Mouse (Mus musculus) bone marrow macrophage, adult 2 months (primary cell): ENCODE results near the gene Adarb2. TPM values are rescaled to one million over a fixed set of nuclear protein-coding genes. Genes with fewer than 3 reads are reported as not detected.
"Not testable (repeated sequence)": the region's sequence is repeated elsewhere in the genome, so short reads cannot be mapped to it uniquely, and the experiment has no call there.

Experiments used
- H3K27ac ChIP-seq: 2 replicates; pipeline ENCODE4 v1.5.1; 2012; ENCODE audit warnings: low read depth, low read length; ENCODE audit not compliant: insufficient read depth
- H3K4me1 ChIP-seq: 2 replicates; pipeline ENCODE4 v1.6.1; 2012; ENCODE audit warnings: low read length; ENCODE audit not compliant: control insufficient read depth, insufficient read depth
- H3K4me3 ChIP-seq: 2 replicates; pipeline ENCODE4 v1.5.1; 2012; ENCODE audit warnings: mild to moderate bottlenecking, low read length, moderate library complexity; ENCODE audit not compliant: insufficient read depth
- CTCF ChIP-seq: IDR thresholded peaks from 2 replicates; pipeline ENCODE4 v1.5.1; 2012; ENCODE audit warnings: low read depth, mild to moderate bottlenecking, low read length, moderate library complexity
- POLR2A ChIP-seq: IDR thresholded peaks from 2 replicates; pipeline ENCODE4 v1.6.1; 2012; ENCODE audit warnings: mild to moderate bottlenecking, low read depth, low read length, borderline replicate concordance
- polyA plus RNA-seq: library from polyadenylated mRNA; stranded (reverse); fragments of >200 nt; gene quantifications from 2 replicates; pipeline ENCODE4 v1.2.4, GENCODE M21; 2012; ENCODE audit not compliant: missing spikeins, insufficient read depth, insufficient read length

Adarb2 gene
- polyA plus RNA-seq, 1 experiment, result not detected

GRCm38 (mm10) chr13:8570269-8570668, 367.6 kb downstream of the Adarb2 start:
- H3K4me3 ChIP-seq, result no peak overlapping the region
- no peaks in the 10 kb centered on the region for H3K4me1 ChIP-seq
- TF ChIP-seq CTCF (no peak), POLR2A (no peak)
- no peak overlapping the region for H3K27ac ChIP-seq

DNA sequence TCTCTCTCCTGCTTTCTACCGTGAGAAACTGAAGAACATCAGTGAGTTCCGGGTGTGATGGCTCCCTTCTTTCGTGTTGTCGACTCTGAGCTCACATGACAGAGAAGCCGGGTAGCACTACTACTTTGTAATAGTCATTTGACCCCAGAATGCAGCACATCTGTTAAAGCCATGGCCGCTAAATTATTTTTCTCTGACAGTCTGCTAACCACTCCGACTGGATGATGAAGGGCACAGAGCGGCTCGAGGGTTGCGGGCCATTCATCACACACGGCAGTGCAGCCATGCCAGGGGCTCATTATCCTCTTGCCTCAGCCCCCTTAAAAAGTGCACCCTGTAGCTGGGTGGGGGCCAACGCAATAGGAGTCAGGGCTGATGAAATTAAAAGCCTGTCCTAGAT, 371.2 kb downstream of the Adarb2 start:
- Histone ChIP-seq H3K4me3 (no peak overlapping the region), H3K27ac (no peak overlapping the region)
- TF ChIP-seq CTCF (no peak), POLR2A (no peak)

GRCm38 (mm10) chr13:8584257-8585005, 381.8 kb downstream of the Adarb2 start:
- Histone ChIP-seq H3K4me3 (no peak overlapping the region), H3K4me1 (no peaks in the 10 kb centered on the region), H3K27ac (no peak overlapping the region)
- TF ChIP-seq CTCF, result no peak
- TF ChIP-seq POLR2A, result no peak

More for the DNA sequence above, 371.2 kb downstream of the Adarb2 start:
- H3K4me1 ChIP-seq, result no peaks in the 10 kb centered on the region

GRCm38 (mm10) chr13:8587447-8587846, 384.8 kb downstream of the Adarb2 start:
- H3K27ac ChIP-seq, result no peak overlapping the region

GRCm38 (mm10) chr13:8590460-8590859, 387.8 kb downstream of the Adarb2 start:
- TF ChIP-seq POLR2A, result no peak
- H3K4me3 ChIP-seq, result no peak overlapping the region
- no peaks in the 10 kb centered on the region for H3K4me1 ChIP-seq

More at GRCm38 (mm10) chr13:8587447-8587846, 384.8 kb downstream of the Adarb2 start:
- TF ChIP-seq POLR2A (no peak), CTCF (no peak)
- H3K4me1 ChIP-seq, result no peaks in the 10 kb centered on the region
- no peak overlapping the region for H3K4me3 ChIP-seq

DNA sequence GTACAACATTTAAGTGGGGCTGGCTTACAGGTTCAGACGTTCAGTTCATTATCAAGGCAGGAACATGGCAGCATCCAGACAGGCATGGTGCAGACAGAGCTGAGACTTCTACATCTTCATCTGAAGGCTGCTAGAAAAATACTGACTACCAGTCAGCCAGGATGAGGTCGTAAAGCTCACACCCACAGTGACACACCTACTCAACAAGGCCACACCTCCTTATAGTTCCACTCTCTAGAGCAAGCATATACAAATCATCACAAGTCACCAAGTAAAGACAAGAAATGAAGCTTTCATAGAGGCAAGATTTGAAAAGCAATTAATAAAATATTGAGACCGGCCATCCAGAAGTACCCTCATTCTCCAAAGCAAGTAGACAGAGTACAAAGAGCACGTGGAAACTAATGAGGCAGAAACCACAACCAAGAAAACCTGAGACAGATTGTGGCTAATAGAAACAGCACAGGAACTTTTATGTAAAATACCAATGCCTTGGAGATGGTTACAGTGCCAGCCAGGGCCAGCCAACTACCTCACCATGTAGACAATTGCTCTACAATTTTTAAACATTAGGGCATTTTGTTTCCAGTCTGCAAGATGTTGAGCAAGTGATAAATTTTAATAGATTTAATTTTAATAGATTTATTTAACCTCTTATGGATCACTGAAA, 394.4 kb downstream of the Adarb2 start:
- H3K4me3 ChIP-seq, result no peak overlapping the region

More at GRCm38 (mm10) chr13:8590460-8590859, 387.8 kb downstream of the Adarb2 start:
- H3K27ac ChIP-seq, result no peak overlapping the region

GRCm38 (mm10) chr13:8597647-8598017, 395.0 kb downstream of the Adarb2 start:
- no peak overlapping the region for H3K27ac ChIP-seq
- H3K4me1 ChIP-seq, result no peaks in the 10 kb centered on the region
- TF ChIP-seq CTCF, result no peak
- TF ChIP-seq POLR2A, result no peak
- no peak overlapping the region for H3K4me3 ChIP-seq

More for the DNA sequence above, 394.4 kb downstream of the Adarb2 start:
- TF ChIP-seq CTCF, result no peak
- no peak for TF ChIP-seq POLR2A
- no peaks in the 10 kb centered on the region for H3K4me1 ChIP-seq
- H3K27ac ChIP-seq, result no peak overlapping the region

DNA sequence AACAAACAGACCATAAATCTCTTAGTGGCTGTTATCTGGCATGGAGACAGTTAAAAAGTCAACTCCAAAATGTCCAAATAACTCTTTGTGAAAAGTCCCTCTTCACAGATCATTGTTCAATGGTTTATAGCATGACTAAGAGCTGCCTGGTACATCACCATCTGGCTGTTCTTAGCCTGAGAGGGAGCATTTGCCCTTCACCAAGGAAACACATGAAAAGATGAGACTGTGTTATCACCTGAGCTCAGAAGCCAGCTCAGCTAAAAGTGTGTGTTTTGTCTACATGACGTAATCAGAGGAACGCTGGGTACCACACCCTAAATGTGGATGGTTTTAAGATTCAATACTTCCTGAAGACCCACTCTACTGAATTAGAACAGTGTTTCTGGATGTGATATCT, 403.0 kb downstream of the Adarb2 start:
- Histone ChIP-seq H3K4me1 (no peaks in the 10 kb centered on the region), H3K27ac (no peak overlapping the region), H3K4me3 (no peak overlapping the region)
- TF ChIP-seq CTCF (no peak), POLR2A (no peak)

DNA sequence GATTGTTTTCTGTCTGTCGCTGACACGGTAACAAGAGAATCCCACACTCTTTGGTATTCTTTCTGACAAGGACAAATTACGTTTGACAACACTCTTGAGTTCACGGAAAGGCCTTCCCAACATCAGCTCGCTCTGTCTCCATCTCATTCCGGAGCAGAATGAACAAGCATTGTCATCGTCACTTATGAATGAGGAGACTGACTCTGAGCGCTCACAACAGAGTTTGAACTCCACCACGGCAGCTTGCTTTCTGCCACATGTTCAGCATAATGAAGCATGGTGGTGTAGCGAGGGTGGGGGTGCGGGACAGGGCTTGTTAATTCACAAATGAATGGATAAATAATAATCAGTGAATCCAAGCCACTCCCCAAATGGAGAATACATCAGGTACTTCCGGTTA, 405.4 kb downstream of the Adarb2 start:
- Histone ChIP-seq H3K27ac (no peak overlapping the region), H3K4me3 (no peak overlapping the region), H3K4me1 (no peaks in the 10 kb centered on the region)
- TF ChIP-seq POLR2A (no peak), CTCF (no peak)

DNA sequence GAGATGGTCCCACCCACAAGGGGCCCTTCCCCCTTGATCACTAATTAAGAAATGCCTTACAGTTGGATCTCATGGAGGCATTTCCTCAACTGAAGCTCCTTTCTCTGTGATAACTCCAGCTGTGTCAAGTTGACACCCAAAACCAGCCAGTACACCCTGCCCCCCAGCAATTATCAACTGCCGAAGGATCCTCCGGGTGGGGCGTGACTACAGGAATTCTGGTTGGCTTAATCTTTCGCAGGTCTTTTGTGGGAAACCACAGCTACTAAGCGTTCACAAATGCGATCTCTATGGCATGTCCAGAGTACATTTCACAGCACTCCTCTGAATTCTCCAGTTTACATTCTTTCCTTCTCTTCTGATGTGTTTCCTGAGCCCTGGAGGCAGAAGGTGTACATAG, 406.3 kb downstream of the Adarb2 start:
- not testable (repeated sequence) for H3K4me3 ChIP-seq, H3K27ac ChIP-seq, H3K4me1 ChIP-seq

DNA sequence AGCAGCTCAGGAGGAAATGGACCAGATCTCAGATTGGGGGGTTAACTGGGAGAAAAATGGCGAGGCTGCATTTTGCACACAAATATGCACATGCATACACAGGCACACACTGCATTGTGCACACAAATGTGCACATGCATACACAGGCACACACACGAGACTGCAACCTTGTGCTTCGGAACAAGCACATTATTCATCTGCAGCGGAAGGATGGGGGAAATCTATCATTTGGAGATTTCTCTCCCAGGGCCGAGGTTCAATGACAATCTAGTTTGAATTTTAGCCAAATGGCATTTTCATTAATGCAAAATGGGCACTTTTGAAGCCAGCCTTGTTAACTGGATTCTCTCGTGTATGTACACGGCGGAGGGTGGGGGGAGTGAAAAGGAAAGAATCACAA, 408.3 kb downstream of the Adarb2 start:
- no peak for TF ChIP-seq CTCF
- TF ChIP-seq POLR2A, result no peak
- Histone ChIP-seq H3K4me3 (no peak overlapping the region), H3K4me1 (no peaks in the 10 kb centered on the region), H3K27ac (no peak overlapping the region)
